Mouse (Mus musculus) thymus, postnatal 0 days (tissue): ENCODE data around the gene Rnf167. TPM values are rescaled to one million over a fixed set of nuclear protein-coding genes. Genes with fewer than 3 reads are reported as not detected.

Experiments used
- DNase-seq: peaks from one replicate; pipeline ENCODE4 v3.0.0-alpha.2; 2015; ENCODE audit warnings: low spot score
- polyA plus RNA-seq: library from polyadenylated mRNA; unstranded; fragments of >200 nt; fragmentation: Nextera tagmentation; extraction: Ambion mirVana; gene quantifications from 2 replicates; pipeline ENCODE4 v1.2.1, GENCODE M21; 2015

Rnf167 gene
- polyA plus RNA-seq, 1 experiment from 2014 or later = 226 TPM

DNA sequence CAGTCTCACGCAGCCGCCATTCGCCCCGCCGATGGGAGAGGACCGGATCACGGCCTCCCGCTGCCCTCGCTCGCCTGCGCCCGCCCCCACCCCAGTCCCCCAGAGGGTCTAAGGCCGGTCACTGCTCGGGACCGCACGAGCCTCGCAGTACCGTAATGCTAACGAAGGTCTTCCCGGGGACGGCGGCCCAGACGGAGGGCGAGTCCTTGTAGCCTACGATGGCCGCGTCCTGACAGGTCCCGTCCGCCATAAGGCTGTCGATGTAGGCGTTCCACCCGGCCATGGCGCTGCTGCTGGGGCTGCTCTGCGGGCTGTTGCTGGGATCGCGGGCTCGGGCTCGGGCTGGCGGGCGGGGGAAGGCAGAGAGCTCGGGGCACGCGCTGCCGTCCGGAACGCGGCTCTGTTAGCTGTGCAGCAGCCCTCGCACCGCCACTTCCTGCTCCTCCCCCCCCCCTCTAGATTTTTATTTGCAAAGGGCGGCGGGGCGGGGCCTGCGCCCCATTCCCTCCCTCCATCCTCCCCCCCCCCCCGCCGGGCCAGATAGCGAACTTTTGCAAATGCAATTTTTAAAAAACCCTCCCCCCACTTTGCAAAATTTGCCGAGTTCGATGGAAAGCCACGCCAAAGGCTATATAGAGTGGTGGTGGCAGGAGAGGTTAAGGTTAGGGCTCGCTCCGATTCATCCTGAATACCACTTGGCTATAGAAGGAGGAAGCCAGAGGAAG, 7.3 kb downstream of the Rnf167 start, which contains the start of gene Pfn1:
Gene Pfn1 (minus strand): TSS at position 447 of the 725 bp plus-strand sequence.
- DNase-seq = peak; percentile 91

DNA sequence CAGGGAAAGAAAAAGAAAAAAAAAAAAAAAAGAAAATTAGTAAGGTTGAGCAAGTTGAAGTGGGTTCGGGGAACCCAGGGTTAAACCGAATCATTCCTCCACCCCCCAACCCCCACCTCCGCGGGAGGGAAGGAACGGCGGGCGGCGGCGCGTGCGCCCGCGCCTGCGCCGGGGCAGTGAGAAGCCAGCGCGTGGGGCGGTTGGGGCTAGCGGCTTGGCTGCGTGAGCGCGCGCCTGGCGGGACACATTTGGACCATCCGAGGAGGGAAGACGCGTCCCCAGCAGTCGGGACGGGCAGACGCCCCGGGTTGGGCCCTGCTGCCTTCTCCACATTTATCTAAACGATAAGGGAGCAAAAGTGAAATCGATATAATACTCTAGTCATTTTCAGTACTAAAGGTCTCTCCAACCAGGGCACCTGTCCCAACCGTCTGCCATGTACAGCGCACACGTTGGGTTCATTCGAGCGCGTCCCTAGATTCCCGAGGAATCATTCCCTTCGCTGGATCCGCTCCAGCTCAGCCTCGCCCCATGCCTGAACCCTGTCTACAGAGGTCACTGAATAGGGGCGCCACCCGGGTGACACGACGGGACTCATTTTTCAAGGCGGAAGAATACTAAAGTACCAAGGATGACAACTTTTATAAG, 8.0 kb downstream of the Rnf167 start:
- peak; percentile 84 for DNase-seq

DNA sequence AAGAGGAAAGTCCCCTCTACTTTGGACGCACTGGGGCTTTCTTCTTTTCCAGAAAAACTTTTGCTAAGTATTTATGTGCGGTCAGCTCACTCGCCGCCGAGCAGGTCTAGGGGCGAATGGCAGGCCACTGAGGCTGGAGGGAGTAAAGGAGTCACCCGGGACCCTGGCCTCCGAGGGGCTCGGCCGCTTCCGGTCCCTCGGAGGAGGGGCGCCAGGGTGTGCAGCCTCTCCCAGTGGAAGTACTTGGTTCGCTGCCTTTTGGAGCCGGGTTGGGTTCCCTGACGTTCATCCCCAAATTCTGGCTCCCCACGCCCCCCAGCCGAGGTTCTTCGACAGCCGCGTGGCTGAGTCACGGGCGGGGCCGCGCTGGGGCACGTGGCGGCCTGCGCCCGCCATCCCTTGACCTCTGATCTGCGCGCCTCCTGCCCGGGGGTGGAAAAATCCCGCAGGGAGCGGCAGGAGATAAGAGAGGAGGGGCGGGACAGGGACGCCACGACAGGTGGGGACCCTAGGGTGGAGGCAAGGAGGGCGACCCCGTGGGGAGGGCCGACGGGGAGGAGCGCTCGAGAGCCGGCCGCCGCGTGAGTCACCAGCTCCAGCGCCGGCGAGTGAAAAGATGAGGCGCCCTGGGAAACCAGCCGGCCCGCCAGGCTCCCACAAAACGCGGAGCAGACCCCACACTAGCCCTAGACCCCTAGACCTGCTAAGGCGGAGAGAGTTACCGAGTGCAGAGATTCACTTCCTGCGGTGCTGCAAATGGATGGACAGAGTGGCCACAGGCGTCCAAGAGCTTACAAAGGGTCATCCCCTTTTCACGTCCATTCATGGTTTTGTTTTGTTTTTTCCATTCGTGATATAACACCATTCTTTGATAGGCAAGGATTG, 8.8 kb downstream of the Rnf167 start:
- DNase-seq = peak; percentile 22

DNA sequence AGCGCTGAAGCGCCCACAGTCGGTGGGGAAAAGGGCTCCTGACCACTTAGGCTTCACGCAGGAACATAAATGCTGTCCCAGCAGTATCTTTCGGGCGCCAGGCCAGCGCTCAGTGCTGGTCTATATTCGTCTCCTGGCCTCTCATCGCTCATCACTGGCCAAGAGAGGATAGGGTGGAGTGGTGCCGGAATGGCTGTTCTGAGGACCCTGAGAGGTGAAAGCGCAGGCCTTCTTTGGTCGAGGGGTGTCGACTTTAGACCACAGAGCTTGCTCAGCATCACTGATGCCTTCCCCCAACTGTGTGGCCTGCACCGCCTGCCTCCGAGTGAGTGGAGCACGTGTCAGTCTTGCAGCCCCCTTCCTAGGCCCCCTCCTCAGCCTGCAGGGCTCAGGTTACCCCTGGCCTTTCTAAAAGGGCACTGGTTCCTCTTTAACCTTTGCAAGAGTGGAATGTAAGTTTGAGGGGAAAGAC, 9.5 kb downstream of the Rnf167 start:
- DNase-seq = no peak

DNA sequence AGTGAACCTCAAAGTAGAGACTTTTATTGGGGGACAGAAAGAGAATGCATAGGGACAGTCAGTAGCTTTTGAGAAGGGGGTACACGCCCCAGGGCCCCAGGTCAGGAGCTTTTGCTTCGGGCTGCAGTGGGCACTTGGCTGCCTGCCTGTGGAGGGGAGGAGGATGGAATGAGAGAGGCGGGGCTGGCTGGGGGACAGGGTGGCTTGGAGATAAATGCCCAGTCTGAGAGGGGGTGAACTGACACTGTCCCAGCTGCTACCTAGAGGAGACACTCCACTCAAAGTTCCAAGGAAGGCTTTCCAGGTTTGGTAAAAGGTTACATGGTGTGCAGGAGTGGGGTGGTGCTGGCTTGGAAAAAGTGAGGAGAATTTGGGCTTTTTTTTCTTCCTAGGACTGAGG, 9.9 kb downstream of the Rnf167 start, which contains the start of gene Eno3:
Gene Eno3 (plus strand): TSS at position 239 of the 400 bp plus-strand sequence.
- no peak for DNase-seq

DNA sequence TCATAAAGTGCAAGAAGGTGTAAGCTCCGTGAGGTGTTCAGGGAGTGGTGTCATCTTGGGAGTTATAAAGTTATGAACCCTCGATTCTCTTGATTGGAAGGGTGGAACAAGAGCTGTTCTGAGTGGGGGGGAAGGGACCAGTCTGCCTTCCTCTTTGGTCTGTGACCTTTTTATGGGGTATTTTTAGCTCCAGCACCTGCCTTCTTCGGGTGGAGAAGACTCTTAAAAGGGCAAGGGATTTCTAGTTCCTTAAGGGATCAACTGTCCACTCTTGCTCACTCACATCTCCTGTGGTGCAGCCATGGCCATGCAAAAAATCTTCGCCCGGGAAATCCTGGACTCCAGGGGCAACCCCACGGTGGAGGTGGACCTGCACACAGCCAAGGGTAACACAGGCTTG, 10.5 kb downstream of the Rnf167 start:
- no peak for DNase-seq

DNA sequence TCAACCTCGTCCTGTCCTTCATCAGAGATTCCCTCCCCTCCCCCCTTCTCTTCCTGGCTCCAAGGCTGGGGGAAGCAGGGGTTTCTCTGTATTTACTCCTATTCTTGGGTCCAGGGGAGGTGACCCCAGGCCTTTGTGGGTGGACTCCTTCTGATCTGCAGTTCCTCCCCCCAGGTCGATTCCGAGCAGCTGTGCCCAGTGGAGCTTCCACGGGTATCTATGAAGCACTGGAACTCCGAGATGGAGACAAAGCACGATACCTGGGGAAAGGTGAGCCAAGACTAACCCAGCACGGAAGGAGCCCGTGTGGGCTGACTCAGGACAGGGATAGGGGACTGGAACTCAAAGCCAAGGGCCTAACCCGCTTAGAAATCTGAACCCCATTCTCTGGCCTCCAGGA, 11.0 kb downstream of the Rnf167 start:
- DNase-seq = no peak

DNA sequence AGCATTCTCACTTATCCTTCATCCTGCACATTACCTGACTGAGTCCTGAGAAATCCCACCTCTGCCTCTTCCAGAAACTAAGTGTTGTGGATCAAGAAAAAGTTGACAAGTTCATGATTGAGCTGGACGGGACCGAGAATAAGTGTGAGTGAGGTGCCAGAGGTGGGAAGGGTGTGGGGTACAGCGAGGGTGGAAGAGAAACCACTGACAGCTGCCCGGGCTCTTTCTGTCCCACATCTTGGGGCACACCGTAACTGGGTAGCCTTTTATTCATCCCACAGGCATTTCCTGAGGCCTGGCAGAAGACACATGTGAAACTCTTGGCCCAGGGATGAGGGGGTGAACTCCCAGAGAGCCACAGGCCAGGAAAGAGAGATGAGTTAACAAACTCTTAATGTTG, 11.5 kb downstream of the Rnf167 start:
- DNase-seq = no peak

DNA sequence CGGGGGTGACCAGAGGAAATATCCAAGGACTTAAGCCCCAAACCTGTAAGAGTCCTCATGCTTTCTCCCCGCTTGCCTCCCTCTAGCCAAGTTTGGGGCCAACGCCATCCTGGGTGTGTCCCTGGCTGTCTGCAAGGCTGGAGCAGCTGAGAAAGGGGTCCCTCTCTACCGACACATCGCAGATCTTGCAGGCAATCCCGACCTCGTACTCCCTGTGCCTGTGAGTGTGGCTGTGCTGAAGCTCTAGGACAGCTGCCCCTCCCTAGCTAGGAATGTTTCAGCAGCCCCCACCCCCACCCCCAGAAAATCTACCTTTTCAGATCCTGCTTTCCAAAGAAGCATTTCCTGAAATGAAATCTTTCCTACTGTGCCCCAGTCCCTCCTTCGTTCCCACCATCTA, 11.9 kb downstream of the Rnf167 start:
- no peak for DNase-seq

DNA sequence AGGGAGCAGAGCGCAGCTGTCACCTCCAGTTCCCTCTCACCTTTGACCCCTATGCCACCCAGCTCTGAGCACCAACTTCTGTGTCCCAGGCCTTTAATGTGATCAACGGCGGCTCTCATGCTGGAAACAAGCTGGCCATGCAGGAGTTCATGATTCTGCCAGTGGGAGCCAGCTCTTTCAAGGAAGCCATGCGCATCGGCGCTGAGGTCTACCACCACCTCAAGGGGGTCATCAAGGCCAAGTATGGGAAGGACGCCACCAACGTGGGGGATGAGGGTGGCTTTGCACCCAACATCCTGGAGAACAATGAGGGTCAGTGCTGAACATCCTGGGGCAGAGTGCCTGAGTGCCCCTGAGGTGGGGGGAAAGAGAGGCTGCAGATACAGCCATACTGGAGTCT, 13.5 kb downstream of the Rnf167 start:
- DNase-seq = no peak

DNA sequence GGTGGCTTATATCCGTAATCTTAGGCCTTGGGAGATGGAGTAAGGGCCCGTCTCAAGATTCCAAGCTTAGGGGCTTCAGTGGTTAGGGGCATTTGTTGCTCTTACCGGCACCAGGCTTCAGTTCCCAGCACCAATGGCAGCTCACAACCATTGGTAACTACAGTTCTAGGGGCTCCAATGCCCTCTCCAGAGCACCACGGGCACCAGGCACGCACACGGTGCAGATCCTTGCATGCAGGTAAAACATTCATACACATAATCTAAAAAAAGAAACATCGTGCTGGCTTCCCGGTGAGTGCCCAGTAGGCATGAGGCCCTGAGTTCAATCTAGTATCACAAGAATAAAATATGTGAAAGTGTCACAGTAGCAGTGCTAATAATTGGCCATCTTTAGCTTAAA, 16.1 kb downstream of the Rnf167 start:
- DNase-seq = no peak

DNA sequence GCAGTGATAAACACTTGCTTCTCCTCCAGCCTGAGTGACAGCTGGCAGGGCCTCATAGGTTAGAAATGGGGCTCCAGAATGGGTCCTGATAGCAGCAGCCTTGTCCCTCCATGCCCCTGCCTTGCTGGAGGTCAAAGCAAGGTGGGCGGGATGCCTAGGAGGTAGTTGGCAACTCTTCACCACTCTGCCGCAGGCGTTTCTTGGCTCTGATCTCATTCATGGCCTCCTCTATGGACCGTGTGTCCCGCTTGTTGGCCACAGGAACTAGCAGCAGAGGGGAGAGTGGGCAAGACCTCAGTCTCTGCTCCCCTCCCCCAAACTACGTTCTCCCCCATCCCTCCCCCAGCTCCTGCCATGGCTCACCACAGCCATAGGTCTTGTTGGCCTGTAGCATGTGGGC, 16.9 kb downstream of the Rnf167 start:
- DNase-seq = no peak

DNA sequence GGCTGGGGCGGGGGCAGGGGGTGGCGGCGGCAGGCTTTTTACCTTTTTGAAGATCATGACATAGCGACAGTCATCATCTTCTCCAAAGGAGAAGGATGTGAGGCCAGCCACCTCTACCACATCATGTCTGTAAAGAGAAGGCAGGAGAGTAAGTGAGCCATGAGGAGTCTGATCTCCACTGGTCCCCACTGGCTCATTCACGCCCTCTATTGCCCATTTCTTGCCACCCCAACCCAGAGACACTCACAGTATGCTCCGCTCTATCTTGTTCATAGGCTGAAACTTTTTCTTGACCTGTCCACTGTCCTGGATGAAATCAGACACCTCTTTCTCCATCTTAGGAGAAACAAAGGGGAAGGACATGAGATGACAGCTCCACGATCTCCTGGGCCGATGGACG, 17.7 kb downstream of the Rnf167 start:
- no peak for DNase-seq

DNA sequence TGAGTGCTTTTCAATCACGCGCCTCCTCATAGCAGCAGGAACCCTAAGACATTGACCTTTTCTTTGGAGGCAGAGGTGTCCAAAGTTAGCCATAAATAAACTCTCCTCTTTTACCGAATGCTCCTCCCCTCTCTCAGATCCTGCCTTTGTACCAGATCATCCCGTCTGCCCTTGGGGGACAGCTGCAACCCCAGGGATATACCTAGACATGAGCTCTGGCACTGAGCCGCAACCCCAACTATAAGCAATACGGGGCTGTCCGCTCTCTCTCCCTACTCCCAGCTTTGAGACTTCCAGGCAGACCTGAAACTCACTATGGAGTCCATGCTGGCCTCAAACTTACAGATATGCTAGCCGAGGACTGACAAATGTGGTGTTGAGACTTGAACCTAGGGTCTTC, 19.7 kb downstream of the Rnf167 start:
- DNase-seq = no peak

DNA sequence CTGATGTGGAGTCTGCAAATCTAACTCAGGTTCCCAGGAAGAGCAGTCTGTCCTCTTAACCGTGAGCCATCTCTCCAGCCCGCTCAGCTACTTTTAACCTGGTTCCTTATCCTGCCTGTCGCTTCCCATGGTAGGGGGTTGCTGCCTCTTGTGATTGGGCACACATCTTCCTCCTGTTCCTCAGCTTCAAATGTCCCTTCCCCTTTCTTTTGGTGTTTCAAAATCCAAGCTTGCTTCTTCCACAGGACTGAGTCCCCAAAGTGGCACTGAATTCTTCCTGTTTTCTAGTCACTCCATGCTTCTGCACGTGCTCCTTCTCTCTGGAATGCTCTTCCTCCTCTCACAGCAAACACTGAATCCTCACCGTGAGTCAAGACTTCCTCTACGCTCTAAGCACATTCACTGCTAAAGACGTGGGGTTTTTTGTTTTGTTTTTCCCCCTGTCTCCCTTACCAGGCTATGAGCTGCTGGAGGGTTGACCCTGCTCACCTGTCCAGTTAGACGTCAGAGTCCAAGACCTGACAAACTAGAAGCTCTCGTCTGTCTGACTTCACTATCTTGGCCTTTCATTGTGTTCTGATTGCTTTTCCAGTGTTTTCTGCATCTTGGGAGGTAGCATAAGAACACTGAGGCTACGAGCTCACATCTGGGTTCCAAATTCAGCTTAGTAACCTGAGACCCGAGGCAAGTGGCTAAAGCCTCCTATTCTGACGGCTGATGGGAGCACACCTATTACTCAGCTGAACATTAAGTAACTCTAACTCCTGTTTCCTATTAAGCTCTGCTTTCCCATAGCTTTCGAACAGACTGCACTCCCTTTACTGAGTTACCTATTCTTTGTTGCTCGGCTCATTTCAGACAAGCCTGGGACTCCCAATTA, 20.5 kb downstream of the Rnf167 start:
- DNase-seq = no peak

DNA sequence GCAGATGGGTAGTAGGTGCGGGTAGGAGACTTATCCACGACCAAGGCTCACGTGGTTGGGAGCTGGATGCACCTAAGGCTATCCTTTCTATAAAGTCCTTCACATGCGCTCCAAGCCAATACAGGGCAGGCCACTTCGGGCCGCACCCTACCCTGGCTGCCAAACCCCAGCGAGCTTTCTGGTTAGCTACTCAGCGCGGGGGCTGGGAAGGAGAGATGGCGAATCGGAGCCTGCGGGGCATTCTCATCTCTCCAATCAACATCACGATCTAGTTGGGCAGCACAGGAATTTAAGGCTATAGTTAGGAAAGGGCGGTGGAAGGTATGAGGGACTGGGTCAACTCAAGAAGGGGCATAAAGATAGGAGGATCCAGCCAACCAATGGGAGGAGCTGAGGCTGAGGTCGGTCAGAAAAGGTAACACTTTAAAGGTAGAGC, 21.3 kb downstream of the Rnf167 start:
- no peak for DNase-seq

DNA sequence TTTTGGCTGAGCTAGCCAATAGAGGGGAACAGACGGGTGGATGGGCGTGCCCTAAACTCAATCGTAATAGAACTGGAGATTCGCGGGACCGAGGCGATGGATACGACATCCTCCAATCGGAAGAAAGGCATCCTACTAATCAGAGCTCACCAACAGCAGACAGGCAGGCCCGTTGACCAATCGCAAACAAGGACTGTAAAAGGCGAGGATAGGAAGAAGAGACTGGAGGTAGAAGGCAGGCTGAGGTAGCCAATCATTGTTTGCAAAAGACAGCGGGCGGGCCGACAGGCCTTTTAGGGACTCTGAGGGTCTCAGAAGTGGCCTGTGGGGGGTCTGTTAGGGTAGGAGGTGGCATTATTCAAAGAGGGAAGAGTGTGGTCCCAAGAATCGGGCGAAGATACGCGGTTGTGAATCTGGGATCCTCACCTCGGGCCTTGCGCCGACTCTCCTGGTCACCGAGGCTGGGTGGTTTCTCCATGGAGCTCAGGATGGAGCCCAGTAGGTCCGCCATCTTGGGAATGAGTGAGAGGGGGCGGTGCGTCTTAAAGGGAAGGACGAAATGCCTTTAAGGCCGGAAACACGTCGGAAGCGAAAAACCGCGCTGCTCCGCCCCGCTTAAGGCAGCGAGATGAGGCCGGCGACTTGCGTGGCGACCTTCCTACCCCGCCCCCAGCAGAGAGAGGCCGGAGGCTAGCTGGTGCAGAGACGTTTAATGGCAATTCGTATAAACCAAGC, 21.9 kb downstream of the Rnf167 start, which contains the start of gene Spag7:
Gene Spag7 (minus strand): TSS at position 646 of the 735 bp plus-strand sequence.
- peak; percentile 97 for DNase-seq

DNA sequence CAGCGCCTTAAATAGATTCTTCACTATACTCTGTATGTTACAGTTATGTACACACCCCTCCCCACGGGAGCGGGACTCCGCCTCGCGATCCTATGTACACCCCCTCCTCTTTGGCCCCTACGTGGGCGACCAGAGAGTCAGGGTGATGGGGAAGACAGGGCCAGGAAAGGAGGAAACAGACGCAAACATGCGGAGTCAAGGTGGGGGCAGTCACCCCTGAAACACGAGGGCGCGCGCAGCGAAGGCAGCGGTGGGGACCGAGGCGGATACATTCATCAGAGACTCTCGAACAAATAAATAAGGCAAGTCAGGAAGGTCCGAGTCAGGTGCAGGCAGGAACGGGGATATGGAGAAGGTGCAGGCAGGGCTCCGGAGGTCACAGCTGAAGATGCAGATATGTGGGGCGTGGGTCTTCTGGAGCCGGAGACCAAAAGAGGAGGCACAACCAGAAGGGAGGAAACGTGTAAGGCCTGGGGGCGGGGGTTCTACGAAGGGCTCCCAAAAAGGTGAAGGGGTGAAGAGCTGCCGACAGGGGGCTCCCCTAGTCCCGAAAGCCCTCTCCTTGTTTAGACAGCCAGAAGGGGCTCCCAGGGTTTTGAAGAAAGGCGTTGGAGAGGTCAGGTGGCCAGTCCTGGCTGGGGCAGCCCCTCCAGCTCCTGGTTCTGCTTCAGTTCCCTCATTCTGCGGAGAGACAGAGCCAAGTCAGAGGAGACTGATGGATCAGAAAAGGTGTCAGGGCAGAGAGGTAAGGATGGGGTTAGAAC, 22.7 kb downstream of the Rnf167 start:
- peak; percentile 91 for DNase-seq

DNA sequence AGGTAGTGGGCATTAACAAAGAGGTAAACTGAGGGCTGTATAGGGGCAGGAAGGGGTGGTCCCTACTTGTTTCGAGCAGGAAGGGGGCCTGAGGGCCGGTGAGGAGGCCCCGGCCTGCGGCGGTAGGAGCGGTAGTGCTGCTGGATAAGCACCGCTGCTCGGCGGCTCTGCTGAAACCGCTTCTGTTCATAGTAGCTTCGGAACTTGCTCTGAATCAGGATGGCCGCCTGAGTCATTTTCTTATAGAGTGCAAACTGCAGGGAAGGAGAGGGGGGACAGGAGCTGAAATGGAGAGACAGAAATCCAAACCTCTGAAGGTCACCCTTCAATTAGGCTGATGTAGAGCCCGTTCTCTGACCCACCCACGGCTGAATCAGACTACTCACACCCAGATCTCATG, 23.4 kb downstream of the Rnf167 start:
- no peak for DNase-seq
